Mouse (Mus musculus): Measurements from ENCODE around the gene Hrct1. TPM values are rescaled to one million over a fixed set of nuclear protein-coding genes. Genes with fewer than 3 reads are reported as not detected.
A peak's percentile ranks its signal among the peaks of the same experiment; 100 is the strongest.

The Hrct1 gene
- polyA plus RNA-seq, 1 experiment = 0.35 TPM

- Histone ChIP-seq H3K27ac (ENCODE audit: insufficient read depth, low read length) (no peak overlapping the region), H3K4me1 (ENCODE audit: control insufficient read depth, insufficient read depth, low read length) (no peaks in the 10 kb centered on the region), H3K4me3 (ENCODE audit: insufficient read depth, low read length) (no peak overlapping the region)
- peak; percentile 32; the same call in 1 of the 2 replicates for TF ChIP-seq CTCF (IDR thresholded peaks at IDR 0.05; ENCODE audit: borderline replicate concordance, insufficient read depth, low read length)
- TF ChIP-seq POLR2A (IDR thresholded peaks at IDR 0.05; ENCODE audit: low read depth, low read length) = no peak
These were observed 23.5 kb upstream of the Hrct1 start for GRCm38 (mm10) chr4:43703439-43703838.

- no peaks in the 10 kb centered on the region for H3K4me1 ChIP-seq (ENCODE audit: control insufficient read depth, insufficient read depth, low read length)
- H3K27ac ChIP-seq (ENCODE audit: insufficient read depth, low read length) = no peak overlapping the region
- no peak overlapping the region for H3K4me3 ChIP-seq (ENCODE audit: insufficient read depth, low read length)
- TF ChIP-seq POLR2A (IDR thresholded peaks at IDR 0.05; ENCODE audit: low read depth, low read length) (no peak), CTCF (IDR thresholded peaks at IDR 0.05; ENCODE audit: borderline replicate concordance, insufficient read depth, low read length) (no peak)
These were observed 23.1 kb upstream of the Hrct1 start for GRCm38 (mm10) chr4:43703851-43704250.

- no peaks in the 10 kb centered on the region for H3K4me1 ChIP-seq (ENCODE audit: control insufficient read depth, insufficient read depth, low read length)
- no peak overlapping the region for H3K4me3 ChIP-seq (ENCODE audit: insufficient read depth, low read length)
- H3K27ac ChIP-seq (ENCODE audit: insufficient read depth, low read length) = no peak overlapping the region
- TF ChIP-seq POLR2A (IDR thresholded peaks at IDR 0.05; ENCODE audit: low read depth, low read length) = no peak
- no peak for TF ChIP-seq CTCF (IDR thresholded peaks at IDR 0.05; ENCODE audit: borderline replicate concordance, insufficient read depth, low read length)
These were observed 21.0 kb upstream of the Hrct1 start for GRCm38 (mm10) chr4:43705991-43706390.

- Histone ChIP-seq H3K4me3 (ENCODE audit: insufficient read depth, low read length) (no peak within 1 kb of the TSS), H3K4me1 (ENCODE audit: control insufficient read depth, insufficient read depth, low read length) (peaks cover 2% of the 10 kb centered on the region; the same call in 1 of the 2 replicates), H3K27ac (ENCODE audit: insufficient read depth, low read length) (no peak within 1 kb of the TSS)
- TF ChIP-seq POLR2A (IDR thresholded peaks at IDR 0.05; ENCODE audit: low read depth, low read length) (no peak), CTCF (IDR thresholded peaks at IDR 0.05; ENCODE audit: borderline replicate concordance, insufficient read depth, low read length) (no peak)
These were observed 17.1 kb upstream of the Hrct1 start, which contains the start of gene Olfr71 for GRCm38 (mm10) chr4:43709869-43710268. Olfr71 (minus strand) TSS chr4:43710255.

GRCm38 (mm10) chr4:43711821-43712220, 15.2 kb upstream of the Hrct1 start:
- TF ChIP-seq CTCF (IDR thresholded peaks at IDR 0.05; ENCODE audit: borderline replicate concordance, insufficient read depth, low read length) = peak; percentile 45
- no peak for TF ChIP-seq POLR2A (IDR thresholded peaks at IDR 0.05; ENCODE audit: low read depth, low read length)
- H3K4me3 ChIP-seq (ENCODE audit: insufficient read depth, low read length) = no peak overlapping the region
- peaks cover 2% of the 10 kb centered on the region; the same call in 1 of the 2 replicates for H3K4me1 ChIP-seq (ENCODE audit: control insufficient read depth, insufficient read depth, low read length)
- H3K27ac ChIP-seq (ENCODE audit: insufficient read depth, low read length) = no peak overlapping the region

- Histone ChIP-seq H3K4me1 (ENCODE audit: control insufficient read depth, insufficient read depth, low read length) (peaks cover 2% of the 10 kb centered on the region; the same call in 1 of the 2 replicates), H3K27ac (ENCODE audit: insufficient read depth, low read length) (no peak overlapping the region)
- no peak for TF ChIP-seq POLR2A (IDR thresholded peaks at IDR 0.05; ENCODE audit: low read depth, low read length)
- no peak for TF ChIP-seq CTCF (IDR thresholded peaks at IDR 0.05; ENCODE audit: borderline replicate concordance, insufficient read depth, low read length)
These were observed 13.3 kb upstream of the Hrct1 start for GRCm38 (mm10) chr4:43713652-43714219.

GRCm38 (mm10) chr4:43720491-43721228, 6.3 kb upstream of the Hrct1 start:
- no peak overlapping the region for H3K27ac ChIP-seq (ENCODE audit: insufficient read depth, low read length)
- H3K4me1 ChIP-seq (ENCODE audit: control insufficient read depth, insufficient read depth, low read length) = no peaks in the 10 kb centered on the region
- no peak overlapping the region for H3K4me3 ChIP-seq (ENCODE audit: insufficient read depth, low read length)
- TF ChIP-seq POLR2A (IDR thresholded peaks at IDR 0.05; ENCODE audit: low read depth, low read length) (no peak), CTCF (IDR thresholded peaks at IDR 0.05; ENCODE audit: borderline replicate concordance, insufficient read depth, low read length) (no peak)

More at GRCm38 (mm10) chr4:43713652-43714219, 13.3 kb upstream of the Hrct1 start:
- no peak overlapping the region for H3K4me3 ChIP-seq (ENCODE audit: insufficient read depth, low read length)

- TF ChIP-seq CTCF (IDR thresholded peaks at IDR 0.05; ENCODE audit: borderline replicate concordance, insufficient read depth, low read length) = no peak
- no peak for TF ChIP-seq POLR2A (IDR thresholded peaks at IDR 0.05; ENCODE audit: low read depth, low read length)
- Histone ChIP-seq H3K27ac (ENCODE audit: insufficient read depth, low read length) (no peak overlapping the region), H3K4me1 (ENCODE audit: control insufficient read depth, insufficient read depth, low read length) (0 out of 2 replicates have a peak, but pooled peaks cover 4% of the 10 kb centered on the region), H3K4me3 (ENCODE audit: insufficient read depth, low read length) (no peak overlapping the region)
These were observed 4.8 kb upstream of the Hrct1 start for GRCm38 (mm10) chr4:43722191-43722590.

- no peak overlapping the region for H3K4me3 ChIP-seq (ENCODE audit: insufficient read depth, low read length)
- peaks cover 16% of the 10 kb centered on the region; the same call in 1 of the 2 replicates for H3K4me1 ChIP-seq (ENCODE audit: control insufficient read depth, insufficient read depth, low read length)
- TF ChIP-seq POLR2A (IDR thresholded peaks at IDR 0.05; ENCODE audit: low read depth, low read length) = no peak
- TF ChIP-seq CTCF (IDR thresholded peaks at IDR 0.05; ENCODE audit: borderline replicate concordance, insufficient read depth, low read length) = no peak
- no peak overlapping the region for H3K27ac ChIP-seq (ENCODE audit: insufficient read depth, low read length)
These were observed 2.2 kb upstream of the Hrct1 start for GRCm38 (mm10) chr4:43724764-43725163.
